Mouse (Mus musculus): ENCODE measurements at regions not wholly inside any gene's neighbourhood (a gene's known extent, or its start where the extent isn't known, plus 50 kb on each side); places are given as distances from the start of the nearest gene placed in this dataset.
A peak's percentile ranks its signal among the peaks of the same experiment; 100 is the strongest.

- no peaks in the 10 kb centered on the region for H3K36me3 ChIP-seq
- 0 out of 2 replicates have a peak, but pooled peaks cover 9% of the 10 kb centered on the region for H3K4me1 ChIP-seq
- WGBS: 77% methylated on average over 2 of the region's 2 CpGs
- no peaks in the 10 kb centered on the region for H3K9me3 ChIP-seq
- H3K9ac ChIP-seq: no peak overlapping the region
- H3K4me2 ChIP-seq (replicated peaks): no peak overlapping the region
- H3K27ac ChIP-seq: no peak overlapping the region
- H3K4me3 ChIP-seq: no peak overlapping the region
- no peaks in the 10 kb centered on the region for H3K27me3 ChIP-seq
- ATAC-seq (ENCODE audit: insufficient number of reproducible peaks, insufficient read depth, low FRiP score, low TSS enrichment): no peak
Observed at GRCm38 (mm10) chr14:54113216-54113615, 140.7 kb downstream of the Dad1 start.

- H3K4me3 ChIP-seq: no peak overlapping the region
- no peak overlapping the region for H3K27ac ChIP-seq
- WGBS: 77% methylated on average over 3 of the region's 3 CpGs
- peaks cover 9% of the 10 kb centered on the region; the same call in 1 of the 2 replicates for H3K4me1 ChIP-seq
- H3K36me3 ChIP-seq: no peaks in the 10 kb centered on the region
- no peak overlapping the region for H3K9ac ChIP-seq
- no peaks in the 10 kb centered on the region for H3K27me3 ChIP-seq
- no peak for ATAC-seq (ENCODE audit: insufficient number of reproducible peaks, insufficient read depth, low FRiP score, low TSS enrichment)
- no peaks in the 10 kb centered on the region for H3K9me3 ChIP-seq
- H3K4me2 ChIP-seq (replicated peaks): no peak overlapping the region
Observed at GRCm38 (mm10) chr14:54110971-54111370, 142.9 kb downstream of the Dad1 start.

- Histone ChIP-seq H3K27me3 (no peaks in the 10 kb centered on the region), H3K4me2 (replicated peaks) (no peak overlapping the region), H3K4me3 (no peak overlapping the region), H3K36me3 (no peaks in the 10 kb centered on the region), H3K27ac (no peak overlapping the region), H3K9ac (no peak overlapping the region), H3K9me3 (no peaks in the 10 kb centered on the region), H3K4me1 (peaks cover 9% of the 10 kb centered on the region; the same call in 1 of the 2 replicates)
- ATAC-seq (ENCODE audit: insufficient number of reproducible peaks, insufficient read depth, low FRiP score, low TSS enrichment): no peak
- WGBS: 90% methylated on average over 1 of the region's 1 CpGs
Observed at GRCm38 (mm10) chr14:54109129-54109528, 144.8 kb downstream of the Dad1 start.

GRCm38 (mm10) chr14:54108311-54109074 lies 145.4 kb downstream of the Dad1 start:
- ATAC-seq (ENCODE audit: insufficient number of reproducible peaks, insufficient read depth, low FRiP score, low TSS enrichment): no peak
- Histone ChIP-seq H3K4me3 (no peak overlapping the region), H3K36me3 (no peaks in the 10 kb centered on the region), H3K9ac (no peak overlapping the region), H3K27me3 (no peaks in the 10 kb centered on the region), H3K4me2 (replicated peaks) (no peak overlapping the region), H3K9me3 (no peaks in the 10 kb centered on the region), H3K27ac (no peak overlapping the region), H3K4me1 (peaks cover 9% of the 10 kb centered on the region; the same call in 1 of the 2 replicates)
- WGBS: 42% methylated on average over 9 of the region's 9 CpGs

- Histone ChIP-seq H3K27me3 (no peaks in the 10 kb centered on the region), H3K4me3 (no peak overlapping the region), H3K4me2 (replicated peaks) (no peak overlapping the region), H3K27ac (no peak overlapping the region), H3K36me3 (no peaks in the 10 kb centered on the region), H3K9me3 (no peaks in the 10 kb centered on the region), H3K9ac (no peak overlapping the region), H3K4me1 (peaks cover 15% of the 10 kb centered on the region; the same call in 1 of the 2 replicates)
- WGBS: 56% methylated on average over 7 of the region's 7 CpGs
- no peak for ATAC-seq (ENCODE audit: insufficient number of reproducible peaks, insufficient read depth, low FRiP score, low TSS enrichment)
Observed at GRCm38 (mm10) chr14:54107204-54107796, 146.6 kb downstream of the Dad1 start.

GRCm38 (mm10) chr14:54104243-54104642 lies 149.7 kb downstream of the Dad1 start:
- no peak overlapping the region for H3K4me2 ChIP-seq (replicated peaks)
- H3K4me1 ChIP-seq: peaks cover 16% of the 10 kb centered on the region; the same call in 1 of the 2 replicates
- no peak for ATAC-seq (ENCODE audit: insufficient number of reproducible peaks, insufficient read depth, low FRiP score, low TSS enrichment)
- no peaks in the 10 kb centered on the region for H3K36me3 ChIP-seq
- H3K27me3 ChIP-seq: no peaks in the 10 kb centered on the region
- H3K27ac ChIP-seq: no peak overlapping the region
- H3K9ac ChIP-seq: no peak overlapping the region
- 89% methylated on average over 6 of the region's 6 CpGs for WGBS
- H3K4me3 ChIP-seq: no peak overlapping the region
- H3K9me3 ChIP-seq: no peaks in the 10 kb centered on the region

- no peaks in the 10 kb centered on the region for H3K27me3 ChIP-seq
- no peak overlapping the region for H3K27ac ChIP-seq
- no peak overlapping the region for H3K9ac ChIP-seq
- H3K4me3 ChIP-seq: no peak overlapping the region
- H3K36me3 ChIP-seq: no peaks in the 10 kb centered on the region
- H3K9me3 ChIP-seq: no peaks in the 10 kb centered on the region
- no peak overlapping the region for H3K4me2 ChIP-seq (replicated peaks)
- H3K4me1 ChIP-seq: peaks cover 10% of the 10 kb centered on the region; the same call in 1 of the 2 replicates
- 80% methylated on average over 5 of the region's 5 CpGs for WGBS
- ATAC-seq (ENCODE audit: insufficient number of reproducible peaks, insufficient read depth, low FRiP score, low TSS enrichment): no peak
Observed at GRCm38 (mm10) chr14:54103541-54103940, 150.4 kb downstream of the Dad1 start.

GRCm38 (mm10) chr14:54103115-54103514 lies 150.8 kb downstream of the Dad1 start:
- ATAC-seq (ENCODE audit: insufficient number of reproducible peaks, insufficient read depth, low FRiP score, low TSS enrichment): no peak
- WGBS: 65% methylated on average over 3 of the region's 3 CpGs

GRCm38 (mm10) chr14:54101775-54102174 lies 152.1 kb downstream of the Dad1 start:
- Histone ChIP-seq H3K9me3 (no peaks in the 10 kb centered on the region), H3K4me3 (no peak overlapping the region), H3K4me2 (replicated peaks) (no peak overlapping the region), H3K27me3 (no peaks in the 10 kb centered on the region), H3K9ac (no peak overlapping the region), H3K36me3 (no peaks in the 10 kb centered on the region), H3K27ac (no peak overlapping the region), H3K4me1 (peaks cover 25% of the 10 kb centered on the region)
- 37% methylated on average over 3 of the region's 3 CpGs for WGBS
- ATAC-seq (ENCODE audit: insufficient number of reproducible peaks, insufficient read depth, low FRiP score, low TSS enrichment): no peak

More at GRCm38 (mm10) chr14:54103115-54103514, 150.8 kb downstream of the Dad1 start:
- no peak overlapping the region for H3K4me3 ChIP-seq
- no peak overlapping the region for H3K9ac ChIP-seq
- no peaks in the 10 kb centered on the region for H3K9me3 ChIP-seq
- no peaks in the 10 kb centered on the region for H3K36me3 ChIP-seq
- H3K4me1 ChIP-seq: peaks cover 13% of the 10 kb centered on the region
- no peak overlapping the region for H3K4me2 ChIP-seq (replicated peaks)
- no peak overlapping the region for H3K27ac ChIP-seq
- H3K27me3 ChIP-seq: no peaks in the 10 kb centered on the region

GRCm38 (mm10) chr14:54099360-54099759 lies 154.5 kb downstream of the Dad1 start:
- Histone ChIP-seq H3K27ac (no peak overlapping the region), H3K9ac (no peak overlapping the region), H3K36me3 (no peaks in the 10 kb centered on the region), H3K27me3 (no peaks in the 10 kb centered on the region), H3K4me3 (no peak overlapping the region), H3K4me2 (replicated peaks) (no peak overlapping the region), H3K9me3 (no peaks in the 10 kb centered on the region), H3K4me1 (peaks cover 25% of the 10 kb centered on the region)
- no peak for ATAC-seq (ENCODE audit: insufficient number of reproducible peaks, insufficient read depth, low FRiP score, low TSS enrichment)
- WGBS: 92% methylated on average over 6 of the region's 6 CpGs

GRCm38 (mm10) chr14:54098122-54098775 lies 155.7 kb downstream of the Dad1 start:
- no peaks in the 10 kb centered on the region for H3K27me3 ChIP-seq
- no peak overlapping the region for H3K27ac ChIP-seq
- no peak overlapping the region for H3K4me3 ChIP-seq
- no peak overlapping the region for H3K9ac ChIP-seq
- H3K4me2 ChIP-seq (replicated peaks): no peak overlapping the region
- WGBS: 58% methylated on average over 10 of the region's 10 CpGs
- no peaks in the 10 kb centered on the region for H3K36me3 ChIP-seq
- H3K9me3 ChIP-seq: no peaks in the 10 kb centered on the region
- ATAC-seq (ENCODE audit: insufficient number of reproducible peaks, insufficient read depth, low FRiP score, low TSS enrichment): peak; percentile 39; the same call in 1 of the 2 replicates
- H3K4me1 ChIP-seq: peaks cover 25% of the 10 kb centered on the region

- ATAC-seq (ENCODE audit: insufficient number of reproducible peaks, insufficient read depth, low FRiP score, low TSS enrichment): no peak
- H3K4me1 ChIP-seq: peaks cover 17% of the 10 kb centered on the region
- no peak overlapping the region for H3K27ac ChIP-seq
- H3K4me2 ChIP-seq (replicated peaks): no peak overlapping the region
- no peak overlapping the region for H3K4me3 ChIP-seq
- no peaks in the 10 kb centered on the region for H3K36me3 ChIP-seq
- H3K9ac ChIP-seq: no peak overlapping the region
- 46% methylated on average over 2 of the region's 2 CpGs for WGBS
- H3K9me3 ChIP-seq: no peaks in the 10 kb centered on the region
- H3K27me3 ChIP-seq: no peaks in the 10 kb centered on the region
Observed at GRCm38 (mm10) chr14:54097026-54097425, 156.9 kb downstream of the Dad1 start.

All from embryonic facial prominence, embryonic 12.5 days (tissue).